Mouse (Mus musculus) forebrain, embryonic 15.5 days (tissue): Measurements from ENCODE around the gene Arhgef40. TPM values are rescaled to one million over a fixed set of nuclear protein-coding genes. Genes with fewer than 3 reads are reported as not detected.

Experiments
- ATAC-seq: fragments of 200-750 bp; cut with Nextera tagmentation; replicated peaks from 2 replicates; pipeline ENCODE4 v1.8.0; 2017; ENCODE audit warnings: mild to moderate bottlenecking, moderate TSS enrichment, moderate library complexity
- H3K27ac ChIP-seq: fragments of 300-500 bp; sonication (generic); replicated peaks from 2 replicates; pipeline ENCODE4 v1.5.1; 2015; ENCODE audit warnings: mild to moderate bottlenecking, inconsistent platforms
- H3K27me3 ChIP-seq: fragments of 300-500 bp; sonication (generic); 2 replicates; pipeline ENCODE4 v1.6.1; 2015; ENCODE audit warnings: inconsistent platforms
- H3K36me3 ChIP-seq: fragments of 300-500 bp; sonication (generic); 2 replicates; pipeline ENCODE4 v1.6.1; 2015; ENCODE audit warnings: mild to moderate bottlenecking, inconsistent platforms
- H3K4me1 ChIP-seq: fragments of 300-500 bp; sonication (generic); 2 replicates; pipeline ENCODE4 v1.6.1; 2015; ENCODE audit warnings: inconsistent platforms
- H3K4me2 ChIP-seq: fragments of 300-500 bp; sonication (generic); replicated peaks from 2 replicates; pipeline ENCODE4 v1.6.1; 2015; ENCODE audit warnings: mild to moderate bottlenecking, inconsistent platforms
- H3K4me3 ChIP-seq: fragments of 300-500 bp; sonication (generic); 2 replicates; pipeline ENCODE4 v1.5.1; 2015; ENCODE audit warnings: mild to moderate bottlenecking, inconsistent platforms
- H3K9ac ChIP-seq: fragments of 300-500 bp; sonication (generic); replicated peaks from 2 replicates; pipeline ENCODE4 v1.6.1; 2015; ENCODE audit warnings: mild to moderate bottlenecking, inconsistent platforms
- H3K9me3 ChIP-seq: fragments of 300-500 bp; sonication (generic); 2 replicates; pipeline ENCODE4 v1.6.1; 2016; ENCODE audit warnings: inconsistent platforms
- WGBS: fragments of 180-500 bp; shearing (Covaris S2); methylation state at CpG from one replicate; pipeline ENCODE4 v1.1.7; 2015; ENCODE audit warnings: mixed read lengths; 5-methylcytosine and 5-hydroxymethylcytosine counted together
- polyA plus RNA-seq: library from polyadenylated mRNA; unstranded; fragments of >200 nt; fragmentation: Nextera tagmentation; extraction: Ambion mirVana; gene quantifications from 2 replicates; pipeline ENCODE4 v1.2.1, GENCODE M21; 2015

Gene Arhgef40
- polyA plus RNA-seq, 1 experiment from 2014 or later: 69.8 TPM

GRCm38 (mm10) chr14:51985301-51986152 is 1.0 kb downstream of the Arhgef40 start:
- Histone ChIP-seq H3K9ac (peak overlapping the region; percentile 75), H3K4me3 (peak overlapping the region; percentile 69), H3K27me3 (no peaks in the 10 kb centered on the region), H3K9me3 (no peaks in the 10 kb centered on the region), H3K27ac (peak overlapping the region; percentile 86), H3K36me3 (peaks cover 20% of the 10 kb centered on the region; the same call in 1 of the 2 replicates), H3K4me1 (peaks cover 39% of the 10 kb centered on the region), H3K4me2 (peak overlapping the region; percentile 91)
- whole genome bisulfite sequencing: under 1% methylated on average over 27 of the region's 27 CpGs
- ATAC-seq: peak; percentile 59

- H3K9ac ChIP-seq: peak overlapping the region; percentile 75
- H3K27ac ChIP-seq: peak overlapping the region; percentile 86
- peaks cover 39% of the 10 kb centered on the region for H3K4me1 ChIP-seq
- peak overlapping the region; percentile 91 for H3K4me2 ChIP-seq
- 3% methylated on average over 7 of the region's 7 CpGs for WGBS
- peak overlapping the region; percentile 69 for H3K4me3 ChIP-seq
- no peaks in the 10 kb centered on the region for H3K27me3 ChIP-seq
- peaks cover 23% of the 10 kb centered on the region for H3K36me3 ChIP-seq
- no peak for ATAC-seq
- no peaks in the 10 kb centered on the region for H3K9me3 ChIP-seq
Observed at GRCm38 (mm10) chr14:51986153-51986505, 1.6 kb downstream of the Arhgef40 start.

GRCm38 (mm10) chr14:51987177-51987576 is 2.7 kb downstream of the Arhgef40 start:
- H3K36me3 ChIP-seq: peaks cover 34% of the 10 kb centered on the region
- no peak overlapping the region for H3K9ac ChIP-seq
- H3K27me3 ChIP-seq: no peaks in the 10 kb centered on the region
- ATAC-seq: no peak
- no peak overlapping the region for H3K27ac ChIP-seq
- H3K9me3 ChIP-seq: no peaks in the 10 kb centered on the region
- H3K4me2 ChIP-seq: no peak overlapping the region
- no peak overlapping the region for H3K4me3 ChIP-seq
- 94% methylated on average over 6 of the region's 6 CpGs for WGBS
- peaks cover 39% of the 10 kb centered on the region for H3K4me1 ChIP-seq

- H3K27ac ChIP-seq: no peak overlapping the region
- no peak overlapping the region for H3K9ac ChIP-seq
- peaks cover 44% of the 10 kb centered on the region for H3K36me3 ChIP-seq
- H3K9me3 ChIP-seq: no peaks in the 10 kb centered on the region
- H3K4me1 ChIP-seq: peaks cover 36% of the 10 kb centered on the region
- no peak overlapping the region for H3K4me3 ChIP-seq
- 78% methylated on average over 12 of the region's 12 CpGs for WGBS
- no peak overlapping the region for H3K4me2 ChIP-seq
- no peak for ATAC-seq
- H3K27me3 ChIP-seq: no peaks in the 10 kb centered on the region
Observed at GRCm38 (mm10) chr14:51988731-51989130, 4.2 kb downstream of the Arhgef40 start.

GRCm38 (mm10) chr14:51989461-51989970 is 5.0 kb downstream of the Arhgef40 start:
- H3K4me2 ChIP-seq: no peak overlapping the region

GRCm38 (mm10) chr14:51994453-51994852 is 9.9 kb downstream of the Arhgef40 start:
- Histone ChIP-seq H3K36me3 (peaks cover 84% of the 10 kb centered on the region), H3K27ac (no peak overlapping the region), H3K27me3 (no peaks in the 10 kb centered on the region), H3K4me1 (0 out of 2 replicates have a peak, but pooled peaks cover 4% of the 10 kb centered on the region), H3K4me2 (no peak overlapping the region), H3K9ac (no peak overlapping the region), H3K4me3 (no peak overlapping the region), H3K9me3 (no peaks in the 10 kb centered on the region)
- ATAC-seq: no peak
- WGBS: 93% methylated on average over 4 of the region's 4 CpGs

More at GRCm38 (mm10) chr14:51989461-51989970, 5.0 kb downstream of the Arhgef40 start:
- 68% methylated on average over 12 of the region's 12 CpGs for WGBS
- no peak overlapping the region for H3K9ac ChIP-seq
- ATAC-seq: no peak
- H3K36me3 ChIP-seq: peaks cover 50% of the 10 kb centered on the region
- no peaks in the 10 kb centered on the region for H3K9me3 ChIP-seq
- no peak overlapping the region for H3K4me3 ChIP-seq
- no peak overlapping the region for H3K27ac ChIP-seq
- no peaks in the 10 kb centered on the region for H3K27me3 ChIP-seq
- peaks cover 30% of the 10 kb centered on the region for H3K4me1 ChIP-seq

- Histone ChIP-seq H3K36me3 (peaks cover 84% of the 10 kb centered on the region), H3K4me2 (no peak overlapping the region), H3K4me3 (no peak overlapping the region), H3K27me3 (no peaks in the 10 kb centered on the region), H3K9ac (no peak overlapping the region), H3K9me3 (no peaks in the 10 kb centered on the region), H3K27ac (no peak overlapping the region), H3K4me1 (0 out of 2 replicates have a peak, but pooled peaks cover 4% of the 10 kb centered on the region)
- WGBS: 86% methylated on average over 12 of the region's 12 CpGs
- no peak for ATAC-seq
Observed at GRCm38 (mm10) chr14:51995219-51995871, 10.8 kb downstream of the Arhgef40 start.

GRCm38 (mm10) chr14:51996231-51996841 is 11.8 kb downstream of the Arhgef40 start:
- H3K4me3 ChIP-seq: no peak overlapping the region
- peaks cover 84% of the 10 kb centered on the region for H3K36me3 ChIP-seq
- no peak overlapping the region for H3K9ac ChIP-seq
- ATAC-seq: 0 out of 2 replicates have a peak, but pooled peaks have one; percentile 14
- WGBS: 90% methylated on average over 13 of the region's 13 CpGs
- 0 out of 2 replicates have a peak, but pooled peaks cover 4% of the 10 kb centered on the region for H3K4me1 ChIP-seq
- no peak overlapping the region for H3K4me2 ChIP-seq
- 0 out of 2 replicates have a peak overlapping the region, but pooled peaks have one; percentile 0 for H3K27ac ChIP-seq
- no peaks in the 10 kb centered on the region for H3K27me3 ChIP-seq
- H3K9me3 ChIP-seq: no peaks in the 10 kb centered on the region

GRCm38 (mm10) chr14:51996866-51997265 is 12.3 kb downstream of the Arhgef40 start:
- 0 out of 2 replicates have a peak overlapping the region, but pooled peaks have one; percentile 0 for H3K27ac ChIP-seq
- H3K4me3 ChIP-seq: no peak overlapping the region
- peaks cover 80% of the 10 kb centered on the region for H3K36me3 ChIP-seq
- peak; percentile 62; the same call in 1 of the 2 replicates for ATAC-seq
- no peaks in the 10 kb centered on the region for H3K27me3 ChIP-seq
- H3K9ac ChIP-seq: no peak overlapping the region
- H3K9me3 ChIP-seq: no peaks in the 10 kb centered on the region
- no peak overlapping the region for H3K4me2 ChIP-seq
- H3K4me1 ChIP-seq: 0 out of 2 replicates have a peak, but pooled peaks cover 4% of the 10 kb centered on the region
- WGBS: 46% methylated on average over 17 of the region's 17 CpGs

- Histone ChIP-seq H3K36me3 (peaks cover 80% of the 10 kb centered on the region), H3K4me2 (no peak overlapping the region), H3K4me1 (0 out of 2 replicates have a peak, but pooled peaks cover 4% of the 10 kb centered on the region), H3K9ac (no peak overlapping the region), H3K4me3 (no peak overlapping the region), H3K27me3 (no peaks in the 10 kb centered on the region), H3K27ac (no peak overlapping the region), H3K9me3 (no peaks in the 10 kb centered on the region)
- ATAC-seq: no peak
- 88% methylated on average over 14 of the region's 14 CpGs for WGBS
Observed at GRCm38 (mm10) chr14:51997483-51997882, 13.0 kb downstream of the Arhgef40 start.

- Histone ChIP-seq H3K27me3 (no peaks in the 10 kb centered on the region), H3K9ac (peak overlapping the region; percentile 33; the same call in 1 of the 2 replicates), H3K4me3 (peak overlapping the region; percentile 30), H3K4me2 (peak overlapping the region; percentile 48), H3K36me3 (peaks cover 62% of the 10 kb centered on the region), H3K27ac (peak overlapping the region; percentile 82), H3K4me1 (peaks cover 43% of the 10 kb centered on the region), H3K9me3 (no peaks in the 10 kb centered on the region)
- ATAC-seq: peak; percentile 85
- WGBS: 2% methylated on average over 16 of the region's 16 CpGs
Observed at GRCm38 (mm10) chr14:52003981-52004495, 19.5 kb downstream of the Arhgef40 start.
